Mouse (Mus musculus) E14TG2a.4 (cell line): ENCODE measurements around the gene Pde2a.

Source experiments
- CTCF ChIP-seq: conservative IDR thresholded peaks from 2 replicates; pipeline ENCODE4 v1.5.1; 2014; ENCODE audit warnings: low read length
- NANOG ChIP-seq: IDR thresholded peaks from 2 replicates; pipeline ENCODE4 v1.6.1; 2014; ENCODE audit warnings: borderline replicate concordance, low read length, mixed read lengths
- POU5F1 ChIP-seq: IDR thresholded peaks from 2 replicates; pipeline ENCODE4 v1.6.1; 2014; ENCODE audit warnings: low read length, borderline replicate concordance

DNA sequence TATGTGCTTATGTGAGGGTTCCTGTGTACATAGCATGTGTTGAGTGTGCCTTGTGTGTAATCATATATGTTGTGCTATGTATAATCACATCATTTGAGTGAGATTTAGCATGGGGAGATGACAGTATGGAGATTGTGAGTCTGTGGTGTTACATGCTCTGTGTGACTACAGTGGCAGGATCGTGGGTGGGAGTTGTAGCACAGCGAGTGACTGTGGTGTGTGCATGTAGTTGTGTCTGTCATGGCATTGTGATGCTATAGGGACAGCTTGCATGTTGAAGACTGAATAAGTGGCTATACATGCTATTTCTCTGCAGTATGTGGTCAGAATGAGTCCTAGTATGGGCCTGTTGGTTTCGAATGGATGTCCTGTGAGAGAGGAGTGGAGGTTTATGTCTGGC is 31.2 kb downstream of the Pde2a start:
- no peak for TF ChIP-seq CTCF
- TF ChIP-seq NANOG, result no peak
- TF ChIP-seq POU5F1, result no peak
